Mouse (Mus musculus): ENCODE results near the gene Lamtor1.
"Not testable (repeated sequence)": the region's sequence is repeated elsewhere in the genome, so short reads cannot be mapped to it uniquely, and the experiment has no call there.

The Lamtor1 gene

DNA sequence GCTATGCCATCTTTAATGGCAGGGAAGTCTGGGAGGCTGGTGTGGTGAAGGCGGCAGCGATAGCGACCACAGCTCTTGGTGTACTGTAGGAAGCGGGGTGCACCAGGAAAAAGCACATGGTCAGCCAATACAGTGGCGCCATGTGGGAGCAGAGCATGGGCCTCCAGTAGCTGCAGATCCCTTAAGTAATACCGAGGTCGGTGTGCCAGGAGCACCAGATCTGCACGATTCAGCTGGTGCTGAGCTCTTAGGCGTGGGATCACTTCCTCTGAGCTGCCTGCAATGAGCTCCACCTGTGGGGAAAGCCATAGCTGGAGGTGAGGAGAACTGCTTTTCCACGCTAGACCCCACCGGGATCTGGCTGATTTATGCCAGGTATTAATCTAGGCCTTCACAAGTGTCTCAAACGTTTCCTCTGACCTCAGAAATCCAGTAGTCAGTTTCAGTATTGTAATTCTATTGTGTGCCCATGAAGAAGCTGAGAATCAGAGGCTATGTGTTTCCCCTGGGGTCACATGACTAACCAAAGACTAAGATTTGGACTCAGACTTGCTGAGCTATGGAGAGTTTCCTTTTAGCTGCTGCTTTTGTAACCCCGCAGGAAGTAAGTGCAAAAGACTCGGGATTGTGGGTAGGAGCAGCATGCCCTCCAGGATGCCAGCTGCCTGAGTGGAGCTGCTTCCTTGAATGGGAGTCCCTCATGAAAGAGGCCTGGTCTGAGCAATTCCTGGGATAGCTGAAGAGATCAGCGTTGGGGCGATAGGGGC, 5.2 kb upstream of the Lamtor1 start:
- no peak for DNase-seq (ENCODE audit: low spot score in 2 of 2)

DNA sequence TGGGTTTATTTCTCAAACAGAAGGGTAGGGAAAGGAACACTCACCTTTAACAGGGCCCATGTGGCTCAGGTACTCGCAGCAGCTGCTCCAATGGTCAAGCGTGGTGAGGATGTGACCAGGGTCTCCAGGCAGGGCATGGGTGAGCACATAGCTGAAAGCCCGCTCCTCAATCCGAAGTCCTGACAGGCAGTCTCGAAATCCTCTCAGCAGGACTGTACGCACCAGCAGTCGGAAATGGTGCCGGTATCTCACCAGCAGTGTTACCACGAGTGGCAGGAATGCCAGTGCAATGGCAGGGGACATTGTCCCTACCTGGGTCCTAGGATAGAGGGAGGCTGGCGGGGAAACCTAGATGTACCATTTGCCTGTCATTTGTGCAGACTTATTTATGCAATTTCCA, 3.7 kb upstream of the Lamtor1 start:
- no peak for DNase-seq (ENCODE audit: low spot score in 2 of 2)

DNA sequence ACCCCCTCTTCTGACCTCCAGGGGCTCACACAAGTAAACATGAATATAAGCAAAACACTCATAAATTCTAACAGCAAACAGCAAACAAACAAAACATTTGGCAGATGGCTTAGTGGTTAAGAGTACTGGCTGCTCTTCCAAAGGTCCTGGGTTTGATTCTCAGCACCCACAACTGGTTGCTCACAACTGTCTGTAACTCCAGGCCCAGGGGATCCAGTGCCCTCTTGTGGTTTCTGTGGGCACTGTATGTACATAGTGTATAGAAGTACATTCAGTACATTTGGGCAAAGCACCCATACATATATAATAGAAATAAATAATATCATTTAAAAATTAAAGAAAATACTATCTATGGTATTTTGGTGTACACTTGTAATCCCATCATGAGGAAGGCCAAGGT, 2.9 kb upstream of the Lamtor1 start:
- no peak for DNase-seq (ENCODE audit: low spot score in 2 of 2)

DNA sequence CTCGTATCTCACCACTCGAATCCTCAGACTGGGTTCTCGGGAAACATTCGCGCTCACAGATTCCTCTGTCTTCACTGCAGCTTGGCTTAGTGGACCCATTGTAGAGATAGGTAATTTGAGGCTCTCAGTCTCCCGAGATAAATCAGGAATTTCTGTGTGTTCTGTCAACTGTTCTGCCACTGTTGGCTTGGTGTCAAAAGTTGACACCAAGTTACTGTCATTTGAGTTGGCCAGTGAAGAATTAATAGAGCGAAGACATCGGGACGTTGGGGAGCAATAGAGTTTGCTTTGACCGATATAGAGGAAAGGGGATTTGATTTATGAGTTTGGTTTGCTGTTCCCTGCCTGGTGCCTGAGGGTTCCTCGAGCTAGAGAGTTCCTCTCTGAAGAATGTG, 580 bp downstream of the Lamtor1 start, which contains the start of gene Tomt:
Gene Tomt, minus strand, starts transcription at position 73 of the 395 bp plus-strand sequence.
- no peak for DNase-seq (ENCODE audit: low spot score in 2 of 2)

DNA sequence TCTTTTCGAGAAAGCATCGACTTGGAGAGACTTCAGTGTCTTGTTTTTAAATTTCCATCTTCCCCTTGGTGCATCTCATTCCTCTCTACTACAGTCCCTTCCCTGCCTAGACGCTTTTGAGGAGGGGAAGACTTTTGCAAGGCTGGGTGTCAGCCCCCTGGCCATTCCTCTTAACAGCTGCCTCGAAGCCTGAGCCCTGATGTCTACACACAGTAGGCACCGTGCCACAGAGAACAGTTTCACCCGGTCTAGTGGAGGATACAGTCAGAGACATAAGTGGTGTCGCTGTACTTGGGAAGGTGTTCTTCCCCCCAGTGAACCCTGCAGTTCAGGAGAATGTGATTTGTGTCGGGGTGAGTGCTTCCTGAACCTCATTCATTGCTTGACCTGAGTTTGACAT, 992 bp downstream of the Lamtor1 start:
- DNase-seq (ENCODE audit: low spot score in 2 of 2): no peak

DNA sequence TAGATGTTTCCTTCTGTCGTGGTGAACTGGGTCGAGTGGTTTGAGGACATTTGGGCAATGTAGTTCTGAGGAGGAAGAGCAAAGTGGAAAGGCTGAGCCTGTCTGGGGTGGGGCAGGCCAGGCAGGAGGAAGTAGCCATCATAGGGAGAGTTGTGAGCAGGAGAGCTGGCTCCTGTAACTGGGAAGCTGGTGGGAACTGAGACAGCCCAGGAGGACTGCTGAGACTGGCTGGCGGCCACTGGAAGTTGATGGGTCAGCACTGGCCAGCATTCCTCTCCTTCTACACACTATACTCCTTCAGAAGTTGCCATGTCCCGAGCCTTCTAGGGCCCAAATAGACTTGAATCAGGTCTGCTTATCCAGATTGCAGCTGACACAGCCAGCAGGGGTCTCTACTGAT, 2.7 kb downstream of the Lamtor1 start:
- DNase-seq (ENCODE audit: low spot score in 2 of 2): no peak

DNA sequence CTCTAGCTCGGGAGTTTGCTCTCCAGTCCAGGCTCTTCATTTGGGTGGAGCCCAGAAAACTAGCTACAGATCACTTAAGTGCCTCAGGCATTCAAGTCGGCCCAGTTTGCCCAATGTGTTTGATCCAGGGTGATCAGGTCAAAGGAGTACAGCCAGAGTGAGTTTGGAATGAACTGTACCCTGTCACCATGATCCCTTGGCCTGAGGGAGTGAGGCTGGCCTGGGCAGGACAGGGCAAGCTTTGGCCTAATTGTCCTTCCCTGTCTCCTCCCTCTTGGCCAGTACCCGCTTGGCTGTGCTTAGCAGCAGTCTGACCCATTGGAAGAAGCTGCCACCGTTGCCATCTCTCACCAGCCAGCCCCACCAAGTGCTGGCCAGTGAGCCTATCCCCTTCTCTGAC, 4.4 kb downstream of the Lamtor1 start:
- DNase-seq (ENCODE audit: low spot score in 2 of 2): no peak

DNA sequence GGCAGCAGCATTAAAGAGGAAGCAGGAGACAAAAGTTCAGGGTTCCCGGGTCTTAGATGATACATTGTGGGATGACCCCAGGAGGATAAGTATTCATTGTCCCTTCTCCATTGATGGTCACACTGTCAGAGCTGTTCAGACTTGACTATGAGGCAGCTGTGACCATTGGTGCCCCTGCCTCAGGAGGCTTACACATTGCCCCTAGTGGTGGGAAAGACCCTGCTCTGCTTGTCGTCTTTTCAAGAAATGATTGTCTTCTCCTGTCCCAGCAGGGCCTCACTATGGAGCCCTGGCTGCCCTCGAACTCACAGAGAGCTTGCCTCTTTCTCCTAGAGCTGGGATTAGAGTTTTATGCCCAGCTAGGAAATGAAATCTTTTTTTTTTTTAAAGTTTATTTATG, 6.3 kb downstream of the Lamtor1 start:
- DNase-seq (ENCODE audit: low spot score in 2 of 2): peak in 1 of 2 experiments; percentile 22

DNA sequence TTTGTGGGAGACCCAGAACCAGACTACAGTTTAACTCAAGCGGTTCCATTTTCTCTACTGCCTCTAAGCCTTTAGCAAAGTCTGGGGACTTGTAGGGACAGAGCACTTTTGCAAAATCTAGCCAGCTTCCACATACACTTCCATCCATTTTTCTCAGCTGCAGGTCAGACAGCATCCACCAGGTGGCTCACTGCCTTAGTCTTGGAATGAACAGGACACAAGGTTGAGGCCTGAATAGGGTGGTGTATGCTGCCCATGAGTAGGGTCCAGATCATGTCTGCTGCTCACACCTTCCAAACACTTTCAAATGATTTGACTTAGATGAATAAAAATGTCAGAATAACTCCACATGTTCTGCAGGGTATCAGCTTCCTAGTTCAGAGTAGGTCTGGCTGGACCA, 12.4 kb downstream of the Lamtor1 start:
- DNase-seq (ENCODE audit: low spot score in 2 of 2): peak in 1 of 2 experiments; percentile 55

DNA sequence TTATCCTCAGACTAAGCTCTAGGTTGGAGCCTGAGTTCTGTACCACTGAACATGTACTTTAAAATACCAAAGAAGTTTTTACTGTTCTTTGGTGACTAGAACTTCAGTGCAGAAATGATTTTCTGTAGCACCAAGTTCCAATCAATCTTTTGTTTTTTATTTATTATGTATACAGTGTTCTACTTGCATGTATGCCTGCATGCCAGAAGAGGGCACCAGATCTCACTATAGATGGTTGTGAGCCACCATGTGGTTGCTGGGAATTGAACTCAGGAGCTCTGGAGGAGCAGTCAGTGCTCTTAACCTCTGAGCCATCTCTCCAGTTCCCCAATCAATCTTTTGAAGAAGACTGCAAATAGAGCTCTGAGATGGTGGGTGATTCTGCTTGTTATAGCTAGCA, 20.2 kb downstream of the Lamtor1 start:
- DNase-seq (ENCODE audit: low spot score in 2 of 2): not testable (repeated sequence)

DNA sequence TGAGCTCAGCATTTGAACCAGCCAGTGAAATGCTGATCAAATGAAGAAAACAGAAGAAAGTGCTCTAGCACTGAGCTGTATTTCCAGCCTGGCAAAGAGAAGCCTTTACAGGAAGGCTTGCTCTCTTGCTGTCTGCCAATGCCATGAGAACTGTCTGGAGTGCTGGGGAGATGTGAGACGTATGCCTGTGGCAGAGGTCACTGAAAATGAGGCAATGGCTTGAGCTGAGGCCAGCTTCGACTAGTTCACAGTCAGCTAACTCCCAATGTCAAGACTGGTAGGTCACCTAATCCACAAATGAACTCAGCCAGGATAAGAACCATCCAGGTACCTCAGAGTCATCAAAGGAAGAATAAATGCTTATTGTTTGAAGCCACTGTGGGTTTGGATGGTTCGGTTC, 22.4 kb downstream of the Lamtor1 start:
- no peak for DNase-seq (ENCODE audit: low spot score in 2 of 2)

DNA sequence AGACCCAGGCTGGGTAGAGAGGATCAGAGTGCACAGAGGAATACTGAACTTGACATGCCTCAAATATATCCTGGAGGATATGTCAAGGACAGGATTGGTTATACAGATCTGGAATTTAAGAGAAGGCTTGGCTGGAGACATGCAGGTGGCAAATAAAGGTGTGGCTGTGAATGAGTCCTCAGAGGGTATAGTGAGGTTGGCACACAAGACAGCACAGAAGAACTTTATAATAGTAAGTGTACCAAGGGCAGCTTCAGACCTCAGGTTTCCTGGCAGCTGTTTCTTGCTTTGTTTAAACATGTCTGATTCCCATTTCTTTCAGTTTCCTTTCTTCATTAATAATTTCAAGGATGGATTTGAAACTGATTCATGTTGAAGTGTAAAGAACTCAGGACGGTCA, 26.8 kb downstream of the Lamtor1 start:
- DNase-seq (ENCODE audit: low spot score in 2 of 2): no peak

DNA sequence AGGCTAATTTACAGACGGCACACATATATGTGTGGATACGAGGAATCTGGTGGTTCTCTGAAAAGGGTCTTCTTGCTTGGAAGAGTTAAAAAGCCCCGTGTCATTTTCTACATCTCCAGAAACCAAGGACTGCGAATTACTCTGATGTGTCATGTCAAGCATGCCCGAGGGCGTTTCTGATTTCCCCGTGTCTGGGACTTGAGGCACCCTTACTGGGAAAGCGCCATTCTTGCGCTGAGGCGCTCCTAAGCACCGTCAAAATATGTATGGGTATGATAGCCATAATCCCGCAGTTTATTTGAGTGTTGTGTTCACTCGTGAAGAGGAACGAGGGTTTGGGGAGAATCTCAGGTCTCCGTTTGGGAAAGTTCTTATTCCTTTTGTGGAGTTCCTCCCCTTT, 27.6 kb downstream of the Lamtor1 start:
- DNase-seq (ENCODE audit: low spot score in 2 of 2): no peak

DNA sequence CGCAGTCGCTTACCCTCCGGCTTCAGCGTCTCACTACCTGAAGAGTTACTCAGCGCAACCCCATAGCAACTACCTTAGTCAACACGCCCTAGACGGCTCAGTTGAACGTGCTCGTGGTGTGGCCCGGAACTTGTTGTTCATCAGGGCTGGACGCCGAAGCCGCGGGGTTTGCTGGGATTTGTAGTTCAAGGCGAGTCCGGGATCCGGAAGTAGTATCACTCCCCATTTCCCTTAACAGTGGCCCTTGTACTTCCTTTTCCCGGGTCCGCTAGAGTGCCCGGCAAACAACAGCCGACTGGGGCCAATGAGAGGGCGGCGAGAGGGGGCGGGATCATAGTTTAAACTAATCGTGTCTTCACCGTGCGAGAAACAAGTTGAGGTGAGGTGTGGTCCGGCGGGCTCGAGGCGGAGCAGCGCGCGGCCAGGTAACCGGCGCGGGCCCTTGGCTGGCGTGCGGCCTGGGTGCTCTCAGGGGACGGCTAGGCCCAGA, 28.1 kb downstream of the Lamtor1 start, which contains the start of the genes Lrrc51 and Numa1:
Gene Lrrc51, minus strand, starts transcription at position 145 of the 490 bp plus-strand sequence.
Gene Numa1, plus strand, starts transcription at position 361 of the 490 bp plus-strand sequence.
- DNase-seq (ENCODE audit: low spot score in 2 of 2): peak; percentile 94 to 96

DNA sequence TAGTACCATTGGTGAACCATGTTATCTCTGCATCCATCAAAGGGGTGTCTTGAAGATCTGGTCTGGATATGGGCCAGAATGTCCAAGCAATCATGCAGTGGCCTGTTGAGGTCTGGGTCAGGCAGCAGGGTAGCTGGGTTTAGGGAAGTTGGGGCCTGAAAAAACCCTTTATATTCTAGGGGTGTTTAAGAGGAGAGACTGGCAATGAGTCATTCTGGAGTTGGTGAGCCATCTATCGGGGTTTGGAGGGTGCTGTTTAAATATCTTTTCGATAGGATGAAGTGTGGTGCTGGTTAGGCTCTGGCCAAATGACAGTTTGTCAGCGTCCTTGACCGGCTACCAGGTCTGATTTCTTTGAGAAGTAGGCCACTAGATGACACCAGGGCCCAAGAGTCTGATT, 30.3 kb downstream of the Lamtor1 start:
- DNase-seq (ENCODE audit: low spot score in 2 of 2): no peak

DNA sequence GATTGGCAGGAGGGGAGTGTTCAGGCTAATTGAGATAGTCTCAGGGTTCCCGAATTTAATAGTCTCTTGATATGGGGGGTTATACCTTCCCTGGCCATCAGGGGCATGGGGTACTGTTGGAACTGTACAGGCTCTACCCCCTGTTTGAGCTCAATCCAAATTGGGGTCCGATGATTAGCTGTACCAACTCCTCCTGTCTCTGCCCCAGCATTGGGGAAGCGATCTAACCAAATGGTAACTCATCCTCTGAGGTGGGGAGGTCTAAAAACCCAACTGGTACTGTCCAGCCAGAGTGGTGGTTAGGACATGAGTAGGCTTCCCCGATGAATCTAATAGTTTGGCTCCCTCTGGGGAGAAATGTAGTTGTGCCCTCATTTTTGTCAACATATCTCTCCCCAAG, 31.3 kb downstream of the Lamtor1 start:
- DNase-seq (ENCODE audit: low spot score in 2 of 2): no peak

DNA sequence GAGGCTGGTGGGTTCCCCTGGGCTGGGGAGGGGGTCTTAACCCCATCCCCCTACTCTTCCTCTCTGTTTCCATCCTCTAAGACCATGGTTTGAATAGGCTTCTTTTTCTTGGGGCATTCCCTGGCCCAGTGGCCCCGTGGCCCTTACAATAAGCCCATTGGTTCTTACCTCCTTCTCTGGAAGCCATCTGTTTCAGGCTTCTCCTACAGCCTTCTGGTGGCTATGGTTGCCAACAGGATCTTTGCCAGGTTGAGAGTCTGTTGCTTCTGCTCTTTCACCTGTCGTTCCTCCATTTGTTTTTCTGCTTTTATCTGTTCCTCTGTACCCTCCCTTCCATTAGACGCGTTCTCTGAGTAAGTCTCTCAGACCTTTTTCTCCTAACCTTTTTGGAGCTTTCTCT, 31.9 kb downstream of the Lamtor1 start:
- no peak for DNase-seq (ENCODE audit: low spot score in 2 of 2)

DNA sequence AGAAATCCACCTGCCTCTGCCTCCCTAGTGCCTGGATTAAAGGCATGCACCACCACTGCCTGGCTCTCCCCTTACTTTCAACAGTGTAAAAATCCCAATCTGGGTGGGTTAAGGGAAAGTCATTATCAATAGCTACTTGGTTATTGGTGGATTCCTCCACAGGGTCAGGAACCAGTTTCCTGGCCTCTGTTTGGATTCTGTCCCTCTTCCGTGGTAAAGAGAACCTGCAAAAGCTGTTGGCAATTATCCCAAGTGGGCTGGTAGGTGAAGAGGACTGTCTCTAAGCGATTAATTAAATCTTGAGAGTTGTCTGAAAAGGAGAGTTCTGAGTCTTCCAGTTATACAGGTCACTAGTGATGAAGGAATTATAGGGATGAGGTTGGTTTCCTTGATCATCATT, 32.6 kb downstream of the Lamtor1 start:
- DNase-seq (ENCODE audit: low spot score in 2 of 2): no peak

DNA sequence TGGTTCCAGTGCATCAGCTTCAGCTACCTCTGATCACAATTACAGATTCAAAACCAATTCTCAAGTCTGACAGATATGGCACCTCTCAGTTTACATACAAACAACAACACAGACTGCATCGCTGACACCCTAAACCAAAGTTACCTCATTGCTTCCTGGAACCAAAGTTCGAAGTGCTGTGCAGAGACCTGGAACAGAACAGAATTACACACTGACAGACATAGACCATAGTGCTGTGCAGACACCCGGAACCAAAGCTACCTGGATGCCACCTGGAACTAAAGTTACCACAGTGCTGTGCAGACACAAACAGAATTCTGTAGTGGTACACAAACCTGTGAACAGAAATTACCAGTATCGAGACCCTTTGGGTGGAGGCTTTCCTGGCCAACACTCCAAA, 34.1 kb downstream of the Lamtor1 start:
- DNase-seq (ENCODE audit: low spot score in 2 of 2): no peak

DNA sequence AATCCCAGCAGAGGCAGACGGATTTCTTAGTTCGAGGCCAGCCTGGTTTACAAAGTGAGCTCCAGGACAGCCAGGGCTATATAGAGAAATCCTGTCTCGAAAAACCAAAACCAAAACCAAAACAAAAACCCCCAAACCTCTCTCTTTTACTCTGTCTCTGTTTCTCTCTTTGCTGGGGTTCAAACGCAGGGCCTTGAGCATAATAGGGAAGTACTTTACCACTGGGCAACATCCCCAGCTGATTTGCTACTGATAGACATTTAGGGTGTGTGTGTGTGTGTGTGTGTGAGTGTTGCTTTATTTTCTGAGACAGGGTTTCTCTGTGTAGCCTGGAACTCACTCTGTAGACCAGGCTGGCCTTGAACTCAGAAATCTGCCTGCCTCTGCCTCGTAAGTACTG, 43.3 kb downstream of the Lamtor1 start:
- DNase-seq (ENCODE audit: low spot score in 2 of 2): not testable (repeated sequence)

DNA sequence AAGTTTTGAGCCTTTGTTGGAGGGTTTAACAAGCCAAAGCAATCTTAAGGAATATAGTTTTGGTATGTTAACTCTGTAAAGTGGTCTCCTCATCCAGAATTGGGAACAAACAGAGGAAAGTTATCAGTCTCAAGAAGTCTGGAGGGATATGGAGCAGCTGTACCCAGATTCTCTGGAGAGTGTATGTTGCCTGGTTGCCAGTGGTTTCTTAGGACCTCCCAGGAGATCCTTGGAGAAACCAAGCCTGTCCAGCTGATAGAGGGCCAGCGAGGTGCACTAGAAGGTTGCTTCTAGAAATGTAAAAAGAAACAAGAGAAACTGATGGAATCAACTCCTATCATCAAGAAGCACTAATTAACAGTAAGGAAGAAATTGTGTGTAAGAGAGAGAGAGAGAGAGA, 45.9 kb downstream of the Lamtor1 start:
- no peak for DNase-seq (ENCODE audit: low spot score in 2 of 2)

DNA sequence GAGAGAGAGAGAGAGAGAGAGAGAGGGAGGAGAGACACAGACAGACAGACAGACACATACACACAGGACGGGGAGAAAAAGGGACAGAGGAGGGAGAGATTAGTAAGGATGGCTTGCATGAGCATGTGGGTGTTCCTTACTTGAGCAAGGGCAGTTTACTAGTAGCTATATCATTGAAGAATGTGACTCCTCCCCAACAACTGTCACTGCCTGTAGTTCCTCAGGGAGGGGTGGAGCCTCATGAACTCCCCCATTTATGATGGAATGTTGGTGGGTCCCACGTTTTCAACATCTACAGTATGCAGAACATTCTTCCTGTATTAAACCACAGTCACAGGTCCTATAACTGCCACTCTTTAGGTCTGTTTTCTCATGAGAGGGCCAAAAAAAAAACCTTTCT, 46.4 kb downstream of the Lamtor1 start:
- DNase-seq (ENCODE audit: low spot score in 2 of 2): no peak

DNA sequence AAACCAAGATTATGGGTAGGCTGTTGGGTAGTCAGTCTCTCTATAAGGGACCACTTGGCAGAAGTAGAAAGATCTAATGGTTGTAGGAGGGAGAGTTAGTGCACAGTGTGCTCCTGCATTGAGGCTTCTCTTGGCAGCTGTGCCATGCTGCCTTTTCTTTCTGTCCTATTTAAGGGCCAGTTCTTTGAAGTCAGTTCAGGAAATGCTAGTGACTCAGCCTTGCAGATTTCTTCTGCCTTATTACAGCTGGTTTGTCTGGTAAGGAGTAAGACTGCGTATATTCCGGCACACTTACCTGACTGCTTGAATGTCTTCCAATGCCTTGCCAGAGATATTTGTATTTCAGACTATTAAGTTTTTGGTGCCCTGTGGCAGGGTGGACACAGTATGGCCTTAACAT, 48.5 kb downstream of the Lamtor1 start:
- DNase-seq (ENCODE audit: low spot score in 2 of 2): no peak

DNA sequence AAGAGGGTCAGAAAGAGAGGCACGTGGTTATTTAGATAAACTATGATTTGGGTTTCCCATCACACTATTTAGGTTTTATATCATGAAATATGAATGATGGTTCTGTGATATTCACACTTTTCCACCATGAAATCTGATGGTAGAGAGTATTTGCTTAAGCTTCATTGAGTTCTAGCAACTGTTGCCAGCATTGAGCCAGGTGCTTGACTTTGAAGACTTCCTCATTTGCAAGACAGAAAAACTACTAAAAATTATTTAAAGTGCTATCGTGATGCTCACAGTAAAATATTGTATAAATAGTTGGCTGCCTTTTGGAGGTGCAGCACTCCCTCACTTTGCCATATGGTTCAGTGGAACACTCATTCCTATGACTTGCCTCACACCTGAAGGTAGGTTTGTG, 49.6 kb downstream of the Lamtor1 start:
- DNase-seq (ENCODE audit: low spot score in 2 of 2): no peak

All from natural killer cell, adult 2 months (primary cell).